Comparison of ENCODE assay signal across 25 mouse cellular contexts in the genomic region with DNA sequence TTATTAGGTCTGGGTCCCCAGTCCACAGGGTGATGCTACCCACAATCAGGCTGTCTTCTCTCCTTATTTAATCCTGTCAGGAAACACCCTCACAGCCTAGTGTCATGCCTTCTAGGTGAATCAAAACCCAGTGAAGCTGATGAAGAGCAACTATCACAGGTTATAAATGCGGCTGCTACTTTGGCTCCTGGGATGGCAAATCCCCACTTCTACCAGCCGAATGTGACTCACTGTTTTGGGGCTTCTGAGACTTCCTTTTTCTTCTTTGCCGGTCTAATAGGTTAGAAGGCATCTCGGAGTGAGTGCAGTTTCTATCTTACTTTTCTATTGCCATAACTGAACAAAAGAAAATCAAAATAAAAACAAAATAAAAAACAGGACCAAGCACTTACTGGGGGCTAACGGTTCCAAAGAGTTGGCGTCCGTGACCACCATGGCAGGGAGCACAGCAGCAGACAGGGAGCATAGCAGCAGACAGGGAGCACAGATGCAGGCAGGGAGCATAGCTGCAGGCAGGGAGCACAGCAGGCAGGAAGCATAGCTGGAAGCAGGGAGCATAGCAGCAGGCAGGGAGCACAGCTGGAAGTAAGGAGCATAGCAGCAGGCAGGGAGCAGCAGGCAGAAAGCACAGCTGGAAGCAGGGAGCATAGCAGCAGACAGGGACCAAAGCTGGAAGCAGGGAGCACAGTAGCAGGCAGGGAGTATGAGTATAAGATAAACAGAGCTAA. TPM values are rescaled to one million over a fixed set of nuclear protein-coding genes. Genes with fewer than 3 reads are reported as not detected.
DNase-seq lines count a peak whose midpoint lies in the region; TF ChIP-seq lines count a peak whose summit lies in the region.
"Had no signal": no experiment of that assay in that cellular context is flagged by ENCODE, and none has a peak within 500 bp of the region (broad histone marks: within the 10 kb centered on the region; RNA-seq: fewer than 3 reads in every experiment).

No protein-coding gene starts in this region.

- peak; percentile 60 for DNase-seq in 416B (ENCODE audit: low read depth)
- DNase-seq in ES-E14 (ENCODE audit: low read depth, low spot score) = no peak
- DNase-seq in gastrocnemius, adult 8-10 months (ENCODE audit: low spot score in 2 of 2) = no peak
- no peak for DNase-seq in left cerebral cortex, adult 8-10 months (ENCODE audit: low spot score in 2 of 2)
- no peak for DNase-seq in heart, postnatal 10 days
- no peak for DNase-seq in adrenal gland, postnatal 4 days (ENCODE audit: low spot score in 2 of 2)
- DNase-seq: adrenal gland, postnatal 10 days; cerebellum, adult 2 months; cerebellum, postnatal 36 days; embryo, embryonic 11 days; gastrocnemius, adult 2 months; heart, adult 2 months; kidney, postnatal 14 days; layer of hippocampus, adult 9-11 months; lung, adult 18-20 months; right cerebral cortex, postnatal 4 days had no signal

- H3K9ac ChIP-seq in ES-E14 (ENCODE audit: insufficient read depth, low read depth, low read length, poor library complexity, severe bottlenecking) = peak overlapping the region; percentile 14; the same call in 1 of the 2 replicates
- H3K9ac ChIP-seq: heart, embryonic 12.5 days; hindbrain, embryonic 14.5 days; limb, embryonic 13.5 days; liver, embryonic 12.5 days; neural tube, embryonic 12.5 days had no signal

- H3K36me3 ChIP-seq in ES-E14 (ENCODE audit: control insufficient read depth, insufficient read depth, low read length, poor library complexity, severe bottlenecking) = no peaks in the 10 kb centered on the region
- H3K36me3 ChIP-seq in megakaryocyte, embryonic 14.5 days (replicated peaks; ENCODE audit: low read length) = no peaks in the 10 kb centered on the region
- H3K36me3 ChIP-seq: heart, embryonic 12.5 days; limb, embryonic 13.5 days; liver, embryonic 12.5 days; neural tube, embryonic 12.5 days had no signal

- peaks cover 0 to 20% of the 10 kb centered on the region in 2 experiments; a peak in 2 of 4 replicates for H3K4me1 ChIP-seq in ES-E14 (ENCODE audit: control insufficient read depth in 2 of 2, insufficient read depth in 2 of 2, low read length in 2 of 2, poor library complexity in 1 of 2)
- H3K4me1 ChIP-seq in bone marrow macrophage, adult 2 months (ENCODE audit: control insufficient read depth, insufficient read depth, low read length) = peaks cover 49% of the 10 kb centered on the region
- peaks cover 42% of the 10 kb centered on the region for H3K4me1 ChIP-seq in megakaryocyte, embryonic 14.5 days
- H3K4me1 ChIP-seq: limb, embryonic 13.5 days; liver, embryonic 12.5 days had no signal

- TF ChIP-seq CTCF in bone marrow macrophage, adult 2 months (IDR thresholded peaks at IDR 0.05; ENCODE audit: low read depth, low read length) = no peak

- H3K27ac ChIP-seq in ES-E14 (ENCODE audit: insufficient read depth, low read depth, low read length, poor library complexity, severe bottlenecking) = no peak overlapping the region
- peak overlapping the region; percentile 89 for H3K27ac ChIP-seq in bone marrow macrophage, adult 2 months (ENCODE audit: insufficient read depth, low read depth, low read length)
- H3K27ac ChIP-seq: gastrocnemius, adult 2 months; heart, adult 2 months; hindbrain, embryonic 14.5 days; limb, embryonic 13.5 days; liver, embryonic 12.5 days; neural tube, embryonic 12.5 days had no signal

- no peaks in the 10 kb centered on the region for H3K9me3 ChIP-seq in ES-E14 (ENCODE audit: control insufficient read depth, insufficient read depth, low read depth, low read length)
- H3K9me3 ChIP-seq in megakaryocyte, embryonic 14.5 days = no peaks in the 10 kb centered on the region
- H3K9me3 ChIP-seq: heart, embryonic 12.5 days; limb, embryonic 13.5 days; liver, embryonic 12.5 days; neural tube, embryonic 12.5 days had no signal

- in situ Hi-C loops in ES-E14 (cut with MboI; ENCODE audit: low sequenced_read_pairs in 2 of 2, unreplicated experiment in 2 of 2) = no loop called here

- intact Hi-C loops in heart, postnatal 10 days (cut with DNase I) = no loop called here

- H3K27me3 ChIP-seq in megakaryocyte, embryonic 14.5 days (replicated peaks) = peaks cover 17% of the 10 kb centered on the region
- H3K27me3 ChIP-seq: neural tube, embryonic 12.5 days had no signal

- TF ChIP-seq POLR2A in bone marrow macrophage, adult 2 months (IDR thresholded peaks at IDR 0.05; ENCODE audit: borderline replicate concordance, low read depth, low read length) = no peak

- H3K4me3 ChIP-seq in ES-E14 (ENCODE audit: insufficient read depth in 1 of 2, low read depth in 1 of 2, low read length in 2 of 2, poor library complexity in 1 of 2, severe bottlenecking in 1 of 2) = no peak overlapping the region; a peak in 2 of 4 replicates
- peak overlapping the region; percentile 34 for H3K4me3 ChIP-seq in bone marrow macrophage, adult 2 months (ENCODE audit: insufficient read depth, low read length)
- peak overlapping the region; percentile 88 for H3K4me3 ChIP-seq in megakaryocyte, embryonic 14.5 days (replicated peaks)
- H3K4me3 ChIP-seq: erythroblast, embryonic 14.5 days; gastrocnemius, adult 2 months; heart, adult 2 months; heart, embryonic 12.5 days; limb, embryonic 13.5 days; liver, embryonic 12.5 days; myocyte; neural tube, embryonic 12.5 days had no signal

TF ChIP-seq in ES-E14, 5 proteins besides CTCF, POLR2A, EP300 and RAD21:
- no peak for TF ChIP-seq HCFC1 (IDR thresholded peaks at IDR 0.05; ENCODE audit: borderline replicate concordance, insufficient read depth, low read length)

RNA-seq across cellular contexts. Expression of gene Slc37a1, which starts 2.6 kb away (rescaled TPM):
- total RNA-seq in ES-E14 (2012; rRNA removed) = 37.5 and 64.8 TPM in 2 replicates
- 7.5 and 11.6 TPM in 2 replicates for polyA plus RNA-seq in bone marrow macrophage, adult 2 months (2012; ENCODE audit: insufficient read depth, insufficient read length, missing spikeins)
- polyA plus RNA-seq in megakaryocyte, embryonic 14.5 days (2012; ENCODE audit: insufficient read depth, low replicate concordance) = 3.4 and 4.1 TPM in 2 replicates
- total RNA-seq in gastrocnemius, adult 8-10 months (2022) = 1 to 10 TPM; 2.4 to 4.6 (median 3.0) TPM
- 10 to 100 TPM; 11.5 to 14.5 (median 12.8) TPM for total RNA-seq in left cerebral cortex, adult 8-10 months (2022)
- 10 to 100 TPM; 10.6 TPM for total RNA-seq in heart, postnatal 10 days (2021)
- 10 to 100 TPM; 14.2 to 14.9 TPM for total RNA-seq in adrenal gland, postnatal 4 days (2021)

RNA-seq across cellular contexts. Expression of gene Rsph1, which starts 12.0 kb away (rescaled TPM):
- 1.4 and 1.9 TPM in 2 replicates for total RNA-seq in ES-E14 (2012; rRNA removed)
- not detected in 2 replicates for polyA plus RNA-seq in bone marrow macrophage, adult 2 months (2012; ENCODE audit: insufficient read depth, insufficient read length, missing spikeins)
- polyA plus RNA-seq in megakaryocyte, embryonic 14.5 days (2012; ENCODE audit: insufficient read depth, low replicate concordance) = 0.12 TPM in 1 of 2 replicates, not detected in the other
- total RNA-seq in gastrocnemius, adult 8-10 months (2022) = 1 to 10 TPM; 1.8 to 8.3 (median 4.9) TPM
- 10 to 100 TPM; 14.0 to 23.9 (median 18.8) TPM for total RNA-seq in left cerebral cortex, adult 8-10 months (2022)
- 1 to 10 TPM; 1.2 to 1.7 TPM for total RNA-seq in heart, postnatal 10 days (2021)
- 1 to 10 TPM; 5.5 TPM for total RNA-seq in adrenal gland, postnatal 4 days (2021)
- polyA plus RNA-seq: erythroblast, embryonic 14.5 days had no signal

Comparison
In these comparisons a context has a peak if more than half of its experiments do, and no peak if none do; other contexts are left out.
1. H3K4me3 ChIP-seq: peak in bone marrow macrophage, adult 2 months (single experiment) and megakaryocyte, embryonic 14.5 days (single experiment); none in ES-E14 (0 of 2).